Mouse (Mus musculus) lung, embryonic 16.5 days (tissue): Measurements from ENCODE around the gene Syt9. TPM values are rescaled to one million over a fixed set of nuclear protein-coding genes. Genes with fewer than 3 reads are reported as not detected.

Source experiments
- ATAC-seq: fragments of 200-750 bp; cut with Nextera tagmentation; 2 replicates; pipeline ENCODE4 v1.8.0; 2017; ENCODE audit warnings: low read depth, mild to moderate bottlenecking, moderate library complexity
- H3K27ac ChIP-seq: fragments of 300-500 bp; sonication (generic); 2 replicates; pipeline ENCODE4 v1.5.1; 2014; ENCODE audit warnings: mild to moderate bottlenecking, control low read depth, low read length
- H3K27me3 ChIP-seq: fragments of 300-500 bp; sonication (generic); 2 replicates; pipeline ENCODE4 v1.6.1; 2014; ENCODE audit warnings: low read depth, low read length, mixed read lengths; ENCODE audit not compliant: control insufficient read depth, insufficient read depth
- H3K36me3 ChIP-seq: fragments of 300-500 bp; sonication (generic); 2 replicates; pipeline ENCODE4 v1.6.1; 2014; ENCODE audit warnings: low read length; ENCODE audit not compliant: control insufficient read depth, insufficient read depth
- H3K4me1 ChIP-seq: fragments of 300-500 bp; sonication (generic); replicated peaks from 2 replicates; pipeline ENCODE4 v1.6.1; 2014; ENCODE audit warnings: low read length, mixed read lengths; ENCODE audit not compliant: control insufficient read depth, insufficient read depth
- H3K4me2 ChIP-seq: fragments of 300-500 bp; sonication (generic); 2 replicates; pipeline ENCODE4 v1.6.1; 2014; ENCODE audit warnings: low read depth, low read length, control low read depth
- H3K4me3 ChIP-seq: fragments of 300-500 bp; sonication (generic); 2 replicates; pipeline ENCODE4 v1.5.1; 2014; ENCODE audit warnings: mild to moderate bottlenecking, low read length, control low read depth
- H3K9ac ChIP-seq: fragments of 300-500 bp; sonication (generic); 2 replicates; pipeline ENCODE4 v1.6.1; 2014; ENCODE audit warnings: low read length, control low read depth
- H3K9me3 ChIP-seq: fragments of 300-500 bp; sonication (generic); 2 replicates; pipeline ENCODE4 v1.6.1; 2016; ENCODE audit warnings: low read length; ENCODE audit not compliant: control insufficient read depth
- WGBS: fragments of 180-500 bp; shearing (Covaris S2); extraction: QIAGEN DNeasy Blood & Tissue Kit; methylation state at CpG from one replicate; pipeline ENCODE4 v1.1.7; 2014; 5-methylcytosine and 5-hydroxymethylcytosine counted together
- polyA plus RNA-seq: library from polyadenylated mRNA; unstranded; fragments of >200 nt; fragmentation: Nextera tagmentation; extraction: Ambion mirVana; gene quantifications from 2 replicates; pipeline ENCODE4 v1.2.1, GENCODE M21; 2015

The Syt9 gene
- polyA plus RNA-seq, 1 experiment from 2014 or later, result 1.4 TPM

DNA sequence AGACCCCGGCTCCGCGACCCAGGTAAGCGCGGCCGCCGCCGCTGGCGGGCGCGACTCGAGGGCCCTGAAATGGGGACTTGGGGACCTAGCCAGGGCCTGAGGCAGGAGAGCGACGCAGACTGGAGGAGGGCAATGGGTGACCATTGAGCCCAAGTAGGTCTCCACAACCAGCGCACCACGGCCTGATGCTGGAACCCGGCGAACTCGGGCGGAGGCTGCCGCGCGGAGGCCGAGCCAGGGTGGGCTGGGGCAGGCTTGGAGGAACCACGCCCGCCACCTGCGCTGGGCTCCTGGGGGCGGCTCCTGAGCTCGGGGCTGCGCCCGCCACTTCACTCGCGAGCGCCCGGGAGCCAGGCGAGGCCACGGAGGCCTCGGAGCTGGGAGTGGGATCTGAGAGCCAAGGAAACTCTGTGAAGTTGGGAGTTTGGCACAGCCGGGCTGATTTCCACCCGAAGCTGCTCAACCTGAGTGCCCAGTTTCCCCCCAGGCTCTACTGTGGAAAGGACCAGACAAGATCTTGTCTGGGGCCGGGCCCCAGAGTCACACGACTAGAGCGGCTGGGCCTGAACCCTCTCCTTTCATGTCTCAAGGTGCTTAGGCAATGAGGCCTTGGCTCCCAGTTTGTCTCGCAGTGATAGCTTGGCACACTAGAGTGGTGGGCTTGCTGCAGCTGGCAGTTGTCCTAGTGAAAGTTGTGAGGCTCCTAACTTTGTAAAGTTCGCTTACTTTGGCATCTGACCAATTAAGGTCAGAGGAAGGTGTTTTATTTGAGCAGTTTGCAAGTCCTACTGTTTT is 795 bp downstream of the Syt9 start:
- H3K27ac ChIP-seq, result no peak overlapping the region
- peaks cover 36% of the 10 kb centered on the region for H3K27me3 ChIP-seq
- no peaks in the 10 kb centered on the region for H3K9me3 ChIP-seq
- peak overlapping the region; percentile 63 for H3K9ac ChIP-seq
- peak; percentile 71 for ATAC-seq
- 2% methylated on average over 44 of the region's 45 CpGs for WGBS
- H3K36me3 ChIP-seq, result no peaks in the 10 kb centered on the region
- H3K4me1 ChIP-seq, result peaks cover 6% of the 10 kb centered on the region; the same call in 1 of the 2 replicates
- peak overlapping the region; percentile 67 for H3K4me3 ChIP-seq
- H3K4me2 ChIP-seq, result peak overlapping the region; percentile 100

DNA sequence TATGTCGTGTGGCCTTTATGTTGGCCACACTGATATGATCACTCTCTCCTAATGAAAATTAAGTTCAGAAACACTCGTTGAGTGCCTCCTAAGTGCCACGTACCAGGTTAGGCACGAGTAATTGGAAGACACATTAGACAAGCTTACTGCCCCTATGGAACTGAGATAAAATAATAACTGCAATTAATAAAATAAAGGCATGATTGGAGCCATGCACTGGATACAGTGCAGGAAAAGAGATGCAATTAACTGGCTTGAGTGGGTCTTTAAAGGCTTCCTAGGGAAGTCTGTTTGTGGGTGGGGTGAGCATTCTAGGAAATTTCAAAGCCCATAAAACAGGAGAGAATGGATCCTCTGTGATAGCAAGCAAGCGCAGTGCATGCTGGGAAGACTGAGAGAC is 10.0 kb downstream of the Syt9 start:
- ATAC-seq, result no peak
- Histone ChIP-seq H3K9me3 (no peaks in the 10 kb centered on the region), H3K4me3 (no peak overlapping the region), H3K9ac (no peak overlapping the region), H3K4me1 (no peaks in the 10 kb centered on the region), H3K36me3 (no peaks in the 10 kb centered on the region), H3K27me3 (no peaks in the 10 kb centered on the region), H3K27ac (no peak overlapping the region), H3K4me2 (no peak overlapping the region)
- 82% methylated on average over 5 of the region's 5 CpGs for WGBS

DNA sequence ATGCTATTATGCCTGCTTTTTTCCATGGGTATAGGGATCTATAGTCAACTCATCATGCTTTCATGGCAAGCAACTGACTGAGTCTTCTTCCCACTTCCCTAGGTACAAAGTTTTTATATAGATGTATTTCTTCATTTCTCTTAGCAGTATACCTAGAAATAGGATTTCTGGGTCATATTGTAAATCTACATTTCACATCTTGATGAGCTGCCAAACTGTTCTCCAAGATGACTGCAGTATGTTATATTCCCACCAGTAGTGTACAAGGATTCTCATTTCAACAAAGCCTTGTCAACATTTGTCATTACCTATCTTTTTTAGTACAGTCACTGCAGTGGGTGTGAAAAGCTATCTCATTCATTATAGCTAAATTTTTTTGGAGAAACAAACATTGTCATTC is 19.1 kb downstream of the Syt9 start:
- Histone ChIP-seq H3K27ac (no peak overlapping the region), H3K9ac (no peak overlapping the region), H3K27me3 (no peaks in the 10 kb centered on the region), H3K4me1 (no peaks in the 10 kb centered on the region), H3K4me2 (no peak overlapping the region), H3K36me3 (no peaks in the 10 kb centered on the region), H3K9me3 (no peaks in the 10 kb centered on the region), H3K4me3 (no peak overlapping the region)
- ATAC-seq, result no peak

DNA sequence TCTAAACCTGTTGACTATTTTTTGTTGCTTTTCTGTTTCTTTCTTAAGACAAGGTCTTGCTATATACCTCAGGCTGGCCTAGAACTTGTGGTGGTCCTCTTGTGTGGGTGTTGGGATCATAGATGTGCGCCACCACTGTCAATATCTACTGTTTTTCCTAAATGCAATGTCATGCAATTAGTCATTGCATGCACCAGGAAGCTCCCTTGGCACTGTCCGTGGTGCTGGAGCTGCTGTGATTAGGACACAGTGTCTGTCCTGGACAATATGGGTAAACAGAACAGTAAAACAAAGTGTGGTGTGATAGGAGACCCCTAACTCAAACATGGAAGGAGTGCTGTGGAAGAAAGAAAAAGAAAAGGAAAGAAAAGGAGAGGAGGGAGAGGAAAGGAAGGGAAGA is 22.2 kb downstream of the Syt9 start:
- Histone ChIP-seq H3K9me3 (no peaks in the 10 kb centered on the region), H3K4me3 (no peak overlapping the region), H3K9ac (no peak overlapping the region), H3K27ac (no peak overlapping the region), H3K4me1 (no peaks in the 10 kb centered on the region), H3K4me2 (no peak overlapping the region), H3K27me3 (no peaks in the 10 kb centered on the region), H3K36me3 (no peaks in the 10 kb centered on the region)
- no peak for ATAC-seq
- WGBS, result 52% methylated on average over 2 of the region's 2 CpGs

DNA sequence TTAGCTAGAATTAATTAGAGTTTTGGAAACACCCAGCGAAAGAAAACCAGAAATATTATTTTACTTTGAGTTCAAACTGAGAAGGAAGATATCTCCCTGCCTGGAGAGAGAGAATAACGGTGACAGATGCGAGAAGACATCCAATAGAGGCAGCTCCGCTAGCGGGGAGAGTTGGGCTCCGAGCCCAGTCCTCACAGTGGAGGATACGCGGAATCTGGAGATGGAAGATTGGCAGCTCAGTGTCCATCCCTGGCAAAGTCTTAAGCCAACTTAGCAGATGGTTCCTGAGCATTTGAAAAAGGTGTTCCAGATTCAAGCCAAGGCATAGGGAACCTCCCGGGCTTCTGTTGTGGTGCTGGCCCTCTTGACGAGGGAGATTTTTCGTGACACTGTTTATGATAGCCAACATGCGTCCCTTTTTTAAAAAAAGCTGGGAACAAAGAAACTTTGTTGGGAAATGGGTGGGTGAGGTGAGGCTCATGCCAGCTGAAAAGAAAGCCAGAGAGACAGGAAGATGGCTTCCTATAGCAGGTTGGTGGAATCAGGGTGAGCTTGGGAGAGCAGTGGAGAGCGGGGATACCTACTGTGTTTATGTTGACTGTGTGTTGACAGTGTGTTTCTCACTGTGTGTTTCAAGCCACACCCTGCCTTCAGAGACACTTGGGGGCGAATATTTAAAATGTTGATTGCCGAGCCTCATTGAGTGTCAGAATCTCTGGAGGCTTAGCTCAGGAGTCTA is 29.7 kb downstream of the Syt9 start:
- Histone ChIP-seq H3K4me2 (no peak overlapping the region), H3K4me1 (no peaks in the 10 kb centered on the region), H3K27me3 (no peaks in the 10 kb centered on the region), H3K27ac (no peak overlapping the region), H3K9ac (no peak overlapping the region), H3K9me3 (no peaks in the 10 kb centered on the region), H3K36me3 (no peaks in the 10 kb centered on the region), H3K4me3 (no peak overlapping the region)
- WGBS, result 83% methylated on average over 15 of the region's 15 CpGs
- ATAC-seq, result no peak

DNA sequence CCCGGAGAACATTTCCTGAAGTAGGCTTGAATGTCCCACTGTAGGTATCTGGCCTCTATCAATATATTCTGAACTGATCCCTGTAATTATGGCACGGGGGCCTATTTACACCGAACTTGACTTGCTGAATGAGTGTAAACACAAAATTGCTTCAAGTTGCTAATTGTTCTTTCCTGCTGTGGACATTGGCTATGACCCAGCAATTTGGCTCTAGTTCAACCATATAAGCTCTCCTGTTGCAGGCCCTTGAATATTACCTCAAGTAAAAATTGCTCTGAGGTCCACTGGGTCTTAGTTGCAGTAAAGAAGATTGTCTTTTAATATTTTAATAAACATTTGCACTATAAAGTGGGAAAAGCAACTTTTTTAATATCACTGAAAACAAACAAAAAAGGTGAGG is 32.7 kb downstream of the Syt9 start:
- H3K27ac ChIP-seq, result no peak overlapping the region
- H3K36me3 ChIP-seq, result no peaks in the 10 kb centered on the region
- H3K9me3 ChIP-seq, result no peaks in the 10 kb centered on the region
- H3K4me2 ChIP-seq, result no peak overlapping the region
- no peak for ATAC-seq
- H3K9ac ChIP-seq, result no peak overlapping the region
- H3K27me3 ChIP-seq, result no peaks in the 10 kb centered on the region
- no peak overlapping the region for H3K4me3 ChIP-seq
- H3K4me1 ChIP-seq, result no peaks in the 10 kb centered on the region
- WGBS, result 78% methylated on average over 3 of the region's 3 CpGs

DNA sequence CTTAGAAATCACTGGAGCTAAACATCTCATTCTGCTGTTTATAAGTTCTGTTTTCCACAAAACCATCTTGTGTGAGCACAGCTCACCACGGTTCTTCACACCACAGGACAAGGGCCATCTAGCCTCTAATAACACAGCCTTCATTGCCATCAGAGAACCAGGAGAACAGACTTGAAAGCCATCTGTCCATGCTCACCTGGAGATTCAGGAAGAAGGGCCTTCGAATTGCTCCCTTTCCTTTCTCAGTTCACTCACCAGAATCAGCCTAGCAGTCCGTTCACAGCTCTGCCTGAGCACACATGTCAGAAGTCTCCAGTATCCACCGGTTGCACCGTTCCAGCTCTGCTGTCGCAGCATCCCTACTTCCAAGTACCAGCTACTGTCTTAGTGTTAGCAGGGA is 44.4 kb downstream of the Syt9 start:
- Histone ChIP-seq H3K4me3 (no peak overlapping the region), H3K9me3 (no peaks in the 10 kb centered on the region; the same call in 1 of the 2 replicates), H3K9ac (no peak overlapping the region), H3K36me3 (no peaks in the 10 kb centered on the region), H3K4me1 (no peaks in the 10 kb centered on the region), H3K27me3 (no peaks in the 10 kb centered on the region), H3K4me2 (no peak overlapping the region), H3K27ac (no peak overlapping the region)
- 81% methylated on average over 6 of the region's 6 CpGs for WGBS
- no peak for ATAC-seq

DNA sequence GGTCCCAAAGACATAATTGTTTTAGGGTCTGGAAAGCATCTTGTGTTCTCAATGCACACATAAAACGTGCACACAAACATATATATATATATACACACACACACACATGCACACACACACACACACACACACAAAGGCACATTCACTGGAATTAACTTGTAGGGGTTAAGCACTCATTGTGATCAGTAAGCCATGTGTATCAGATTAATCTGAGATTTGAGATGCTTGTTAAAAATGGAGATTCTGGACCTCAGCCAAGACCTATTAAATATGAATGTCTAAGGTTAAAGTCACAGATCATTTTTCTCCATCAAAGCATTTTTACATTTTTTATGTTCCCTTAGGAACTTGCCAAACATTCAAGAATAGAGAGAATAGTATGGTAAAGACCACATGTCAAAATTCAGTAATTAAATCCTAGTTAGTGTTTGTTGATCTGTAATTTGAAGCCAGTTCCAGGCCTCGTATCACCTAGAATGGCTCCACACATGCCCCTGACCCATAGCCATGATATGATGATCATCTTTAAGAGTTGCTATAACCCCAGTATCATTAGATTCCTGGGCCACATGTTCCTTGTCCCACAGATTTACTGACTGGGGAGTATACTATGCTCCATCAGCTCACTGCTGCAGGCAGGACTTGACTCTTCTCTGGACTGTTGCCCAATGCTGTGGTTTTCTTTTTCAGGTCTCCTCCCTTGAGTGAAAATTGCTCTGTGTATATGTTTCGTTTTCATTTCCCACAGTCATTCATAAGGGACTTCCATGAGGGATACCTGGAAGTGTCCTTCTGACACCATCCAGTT is 46.7 kb downstream of the Syt9 start:
- Histone ChIP-seq H3K4me3 (no peak overlapping the region), H3K27ac (no peak overlapping the region), H3K36me3 (no peaks in the 10 kb centered on the region), H3K9me3 (no peaks in the 10 kb centered on the region; the same call in 1 of the 2 replicates), H3K4me1 (no peaks in the 10 kb centered on the region), H3K9ac (no peak overlapping the region), H3K4me2 (no peak overlapping the region), H3K27me3 (no peaks in the 10 kb centered on the region)
- 40% methylated on average over 3 of the region's 3 CpGs for WGBS
- ATAC-seq, result peak; percentile 36; the same call in 1 of the 2 replicates

DNA sequence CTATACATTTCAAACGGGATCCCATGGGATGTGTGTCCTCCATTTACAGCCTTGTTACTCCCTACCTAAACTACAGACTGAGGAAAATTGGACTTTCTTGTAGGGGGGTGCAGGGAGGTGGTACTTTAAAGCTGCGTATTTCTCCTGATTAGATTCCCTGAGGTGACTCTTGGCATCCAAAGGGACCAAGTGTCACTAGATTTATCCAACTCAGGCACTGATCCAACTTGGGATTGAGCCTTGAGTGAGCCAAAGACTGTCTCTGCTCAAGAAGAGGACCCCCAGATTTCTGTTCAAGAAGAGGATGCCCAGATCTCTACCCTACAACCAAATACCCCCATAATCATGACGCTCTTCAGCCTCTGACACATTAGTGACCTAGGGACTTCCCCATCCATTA is 66.9 kb downstream of the Syt9 start:
- no peaks in the 10 kb centered on the region for H3K36me3 ChIP-seq
- no peak overlapping the region for H3K4me3 ChIP-seq
- H3K9ac ChIP-seq, result no peak overlapping the region
- H3K4me2 ChIP-seq, result no peak overlapping the region
- no peaks in the 10 kb centered on the region for H3K27me3 ChIP-seq
- no peaks in the 10 kb centered on the region for H3K9me3 ChIP-seq
- WGBS, result 84% methylated on average over 3 of the region's 3 CpGs
- no peaks in the 10 kb centered on the region for H3K4me1 ChIP-seq
- H3K27ac ChIP-seq, result no peak overlapping the region
- ATAC-seq, result no peak
